Mouse (Mus musculus) naive thymus-derived CD4-positive, alpha-beta T cell, adult 2 months (primary cell): ENCODE measurements around the gene Zfr2.
"Not testable (repeated sequence)": the region's sequence is repeated elsewhere in the genome, so short reads cannot be mapped to it uniquely, and the experiment has no call there.

Source experiments
- DNase-seq: peaks from one replicate; pipeline ENCODE4 v3.0.0-alpha.2; 2011; ENCODE audit warnings: low read depth

Zfr2 gene

DNA sequence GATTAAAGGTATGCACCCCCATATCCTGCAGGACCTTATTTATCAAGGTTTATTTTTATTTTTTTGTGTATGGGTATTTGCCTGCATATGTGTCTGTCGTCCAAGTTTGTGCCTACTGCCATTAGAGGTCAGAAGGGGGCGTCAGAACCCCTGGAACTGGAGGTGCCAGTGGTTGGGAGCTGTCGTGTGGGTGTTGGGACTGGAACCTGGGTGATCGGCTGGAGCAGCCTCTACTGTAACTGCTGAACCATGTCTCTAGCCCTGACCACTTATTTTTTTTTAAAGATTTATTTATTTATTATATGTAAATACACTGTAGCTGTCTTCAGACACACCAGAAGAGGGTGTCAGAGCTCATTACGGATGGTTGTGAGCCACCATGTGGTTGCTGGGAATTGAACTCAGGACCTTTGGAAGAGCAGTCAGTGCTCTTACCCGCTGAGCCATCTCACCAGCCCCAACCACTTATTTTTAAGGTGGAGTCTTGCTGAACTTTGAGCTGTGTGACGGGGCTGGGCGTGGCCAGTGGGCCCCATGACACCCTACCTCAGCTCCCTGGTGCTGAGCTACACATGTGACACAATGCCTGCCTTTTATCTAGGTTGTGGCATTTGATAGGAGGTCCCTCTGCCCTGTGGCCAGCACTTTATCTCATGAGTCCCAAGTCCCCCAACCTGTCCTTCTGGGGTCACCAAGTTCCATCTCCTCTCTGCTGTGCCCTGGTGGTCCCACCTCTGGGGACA is 29.8 kb upstream of the Zfr2 start:
- no peak for DNase-seq

DNA sequence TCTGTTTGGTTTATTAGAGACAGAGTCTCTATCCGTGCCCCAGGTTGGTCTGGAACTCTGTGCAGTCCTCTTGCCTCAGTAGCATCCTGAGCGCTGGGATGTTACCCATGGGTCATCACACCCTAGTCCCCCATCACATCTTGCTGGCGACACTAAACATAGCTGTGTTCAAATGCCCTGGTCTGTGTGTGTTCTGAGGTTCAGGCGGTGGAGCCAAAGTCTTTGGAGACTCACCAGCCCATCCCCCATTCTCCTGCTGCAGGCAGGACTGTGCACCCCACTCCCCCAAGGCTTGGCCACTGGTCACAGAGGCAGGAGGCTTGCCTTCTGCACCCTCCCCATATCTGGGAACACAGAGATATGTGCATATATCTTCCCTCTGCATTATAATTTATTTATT is 28.8 kb upstream of the Zfr2 start:
- DNase-seq = no peak

- DNase-seq = no peak
Measured at GRCm38 (mm10) chr10:81210154-81210553, 22.8 kb upstream of the Zfr2 start.

DNA sequence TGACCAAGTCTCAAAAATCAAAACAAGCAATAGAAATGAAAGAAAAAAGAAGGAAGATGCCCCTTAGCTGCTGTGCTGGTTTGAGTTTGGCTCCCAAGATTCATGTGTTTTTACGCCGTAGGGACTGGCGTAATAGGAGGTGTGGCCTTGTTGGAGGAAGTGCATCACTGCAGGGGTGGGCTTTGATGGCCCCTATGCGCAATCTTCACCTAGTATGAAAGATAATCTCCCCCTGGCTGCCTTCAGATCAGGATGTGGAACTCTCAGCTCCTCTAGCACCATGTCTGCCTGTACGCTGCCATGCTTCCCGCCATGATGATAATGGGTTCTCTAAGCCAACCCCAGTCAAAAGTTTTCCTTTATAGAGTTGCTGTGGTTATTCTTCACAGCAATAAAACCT is 16.7 kb upstream of the Zfr2 start:
- DNase-seq = no peak

DNA sequence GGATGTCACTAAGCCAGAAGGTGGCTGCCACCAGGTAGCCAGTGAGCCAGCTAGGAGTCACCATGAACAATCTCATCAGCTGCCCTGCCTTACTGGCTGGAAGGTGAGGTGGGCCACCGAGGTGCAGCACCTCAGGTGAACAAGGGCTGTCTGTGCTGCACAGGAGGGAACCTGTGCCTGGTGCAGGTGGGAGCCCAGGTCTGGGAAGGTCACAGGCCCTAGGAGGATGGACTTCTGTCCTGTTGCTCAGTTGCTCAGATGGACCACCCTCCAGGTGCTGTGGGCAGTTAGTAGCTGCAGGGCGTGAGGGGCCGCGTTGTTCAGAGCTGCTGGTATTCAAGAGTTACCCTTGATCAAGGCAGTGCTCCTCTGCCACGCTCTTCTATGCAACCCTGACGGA is 16.1 kb upstream of the Zfr2 start:
- no peak for DNase-seq

- peak; percentile 70 for DNase-seq
Measured at GRCm38 (mm10) chr10:81217267-81217666, 15.7 kb upstream of the Zfr2 start.

- DNase-seq = peak; percentile 87
Measured at GRCm38 (mm10) chr10:81217964-81218363, 15.0 kb upstream of the Zfr2 start.

DNA sequence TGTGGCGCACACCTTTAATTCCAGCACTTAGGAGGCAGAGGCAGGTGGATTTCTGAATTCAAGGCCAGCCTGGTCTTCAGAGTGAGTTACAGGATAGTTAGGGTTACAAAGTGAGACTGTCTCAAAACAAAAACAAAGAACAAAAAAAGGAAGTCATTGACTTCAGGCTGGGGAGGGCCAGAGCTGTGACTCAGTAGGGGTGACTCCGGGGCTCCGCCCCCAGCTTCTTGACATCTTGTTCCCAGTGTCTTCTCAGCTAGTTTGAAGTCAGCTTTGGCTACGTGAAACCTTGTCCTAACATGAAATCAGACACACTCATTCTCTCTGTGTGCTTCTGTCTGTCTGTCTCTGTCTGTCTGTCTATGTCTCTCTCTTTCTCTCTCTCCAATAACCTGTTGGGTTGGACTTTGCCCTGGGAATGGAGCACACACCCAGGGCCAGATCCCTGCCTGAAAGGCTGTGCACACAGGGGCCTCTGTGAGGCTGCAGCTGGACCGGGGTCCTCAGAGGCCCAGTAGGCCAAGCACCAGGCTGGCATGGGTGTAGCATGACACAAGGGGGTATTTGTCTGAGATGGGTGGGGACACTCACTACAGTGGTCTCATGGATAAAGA is 11.4 kb upstream of the Zfr2 start:
- no peak for DNase-seq

DNA sequence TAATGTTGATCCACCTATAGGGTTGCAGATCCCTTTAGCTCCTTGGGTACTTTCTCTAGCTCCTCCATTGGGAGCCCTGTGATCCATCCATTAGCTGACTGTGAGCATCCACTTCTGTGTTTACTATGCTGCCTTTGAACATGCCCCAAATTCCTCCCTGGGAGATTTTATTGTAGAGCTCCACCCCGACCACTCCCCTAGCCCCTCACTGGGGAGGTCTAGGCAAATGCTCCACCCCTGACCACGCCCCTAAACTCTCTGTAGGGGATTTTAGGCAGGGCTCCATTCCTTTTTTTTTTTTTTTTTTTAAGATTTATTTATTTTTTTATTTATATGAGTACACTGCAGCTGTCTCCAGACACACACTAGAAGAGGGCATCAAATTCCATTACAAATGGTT is 9.2 kb upstream of the Zfr2 start:
- not testable (repeated sequence) for DNase-seq

DNA sequence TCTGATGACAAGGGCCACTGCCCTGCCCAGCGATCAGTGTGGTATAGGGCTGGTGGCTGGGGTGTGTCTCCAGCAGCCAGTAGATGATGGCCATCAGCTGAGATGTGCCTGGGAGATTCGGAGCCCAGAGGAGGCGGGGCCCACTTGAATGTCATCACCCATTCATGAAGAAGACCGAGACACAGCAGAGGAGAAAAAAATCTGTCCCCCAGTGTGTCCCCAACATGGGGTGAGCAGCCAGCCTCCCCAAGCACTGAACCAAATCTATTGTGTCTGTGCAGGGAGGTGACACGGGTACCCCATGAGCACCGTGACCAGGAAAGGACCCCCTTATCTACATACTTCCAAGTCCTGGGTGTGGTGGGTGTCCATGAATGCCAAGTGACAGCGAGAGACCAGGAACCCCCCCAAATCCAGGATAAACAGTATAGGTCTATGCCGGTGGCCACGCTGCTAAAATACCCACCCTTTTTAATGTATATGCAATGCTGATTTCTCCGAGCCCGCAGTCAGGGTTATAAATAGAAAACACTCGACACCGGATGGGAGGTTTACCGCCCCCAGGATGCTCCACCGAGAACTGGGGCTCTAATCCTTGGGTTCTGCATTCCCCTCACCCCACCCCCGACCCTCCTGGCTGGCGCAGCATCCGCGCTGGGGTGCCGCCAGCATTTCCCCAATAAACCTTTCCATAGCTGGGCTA is 3.1 kb upstream of the Zfr2 start:
- peak; percentile 56 for DNase-seq

- peak; percentile 56 for DNase-seq
Measured at GRCm38 (mm10) chr10:81230438-81231332, 2.3 kb upstream of the Zfr2 start, which contains the start of gene Atcay. Gene Atcay (minus strand): TSS chr10:81230833.

GRCm38 (mm10) chr10:81231436-81231835 is 1.5 kb upstream of the Zfr2 start:
- DNase-seq = no peak

DNA sequence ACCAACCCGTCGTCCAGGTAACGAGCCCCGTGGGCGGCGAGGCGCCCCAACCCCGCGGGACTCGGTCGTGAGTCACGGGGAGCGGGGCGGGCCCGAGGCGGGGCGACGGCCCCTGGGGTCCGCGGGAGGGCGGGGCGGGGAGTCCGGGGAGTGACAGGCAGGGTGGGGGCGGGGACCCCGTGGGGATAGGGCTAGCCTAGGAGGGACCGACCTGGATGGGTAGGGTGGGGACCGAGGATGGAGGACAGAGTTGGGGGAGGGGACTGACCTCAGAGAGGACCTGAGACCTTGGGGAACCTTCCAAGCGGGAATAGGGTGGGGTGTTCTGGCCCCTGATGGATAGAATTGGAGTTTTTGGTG is 251 bp downstream of the Zfr2 start:
- DNase-seq = no peak

GRCm38 (mm10) chr10:81234206-81234605 is 1.3 kb downstream of the Zfr2 start:
- DNase-seq = no peak

DNA sequence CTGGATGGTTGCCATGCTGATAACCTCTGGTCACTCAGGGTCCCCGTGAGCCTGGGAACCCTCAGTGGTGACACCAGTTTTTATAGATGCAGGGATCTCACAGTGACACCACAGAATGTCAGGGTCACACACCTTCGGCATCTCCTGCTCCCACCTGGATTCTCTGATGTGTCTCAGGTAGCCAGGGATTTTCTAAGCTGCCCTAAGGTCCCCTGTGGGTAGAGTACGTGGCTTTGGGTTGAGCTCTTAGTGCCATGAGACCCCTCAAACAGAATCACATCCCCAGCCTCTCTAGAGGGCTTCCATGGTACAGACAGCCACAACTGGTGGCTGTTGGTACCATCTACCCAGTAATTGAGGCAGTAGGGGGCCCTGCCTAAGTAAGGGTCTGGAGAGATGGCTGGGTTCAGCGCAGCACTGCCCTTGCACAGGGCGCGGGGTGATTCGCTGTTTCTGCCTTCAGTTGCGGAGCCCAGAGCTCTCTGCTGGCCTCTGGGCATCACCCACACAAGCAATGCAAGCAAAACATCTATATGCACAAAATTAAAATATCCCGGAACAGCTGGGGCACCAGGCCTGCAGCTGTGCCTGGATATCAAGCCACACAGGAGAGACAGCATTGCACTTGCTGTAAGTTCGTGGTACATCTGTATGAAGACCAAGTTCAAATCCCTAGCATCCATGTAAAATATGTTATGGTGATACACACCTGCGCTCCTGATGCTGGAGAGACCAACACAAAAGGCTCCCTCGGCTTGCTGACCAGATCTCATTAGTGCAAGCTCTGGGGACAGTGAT is 3.7 kb downstream of the Zfr2 start:
- no peak for DNase-seq

DNA sequence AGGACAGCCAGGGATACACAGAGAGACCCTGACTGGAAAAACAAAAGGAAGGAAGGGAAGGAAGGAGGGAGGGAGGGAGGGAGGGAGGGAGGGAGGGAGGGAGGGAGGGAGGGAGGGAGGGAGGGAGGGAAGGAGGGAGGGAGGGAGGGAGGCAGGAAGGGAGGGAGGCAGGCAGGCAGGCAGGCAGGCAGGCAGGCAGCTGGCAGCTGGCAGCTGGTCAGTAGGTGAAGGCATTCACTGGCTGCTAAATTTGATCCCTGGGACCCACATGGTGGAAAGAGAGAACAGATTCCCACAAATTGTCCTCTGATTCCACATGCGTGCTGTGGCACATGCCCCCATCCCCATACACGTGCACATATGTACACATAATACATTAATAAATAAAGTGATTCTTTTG is 5.7 kb downstream of the Zfr2 start:
- DNase-seq = no peak

GRCm38 (mm10) chr10:81240876-81241275 is 7.9 kb downstream of the Zfr2 start:
- DNase-seq = peak; percentile 83

- no peak for DNase-seq
Measured at GRCm38 (mm10) chr10:81242021-81242420, 9.1 kb downstream of the Zfr2 start.

DNA sequence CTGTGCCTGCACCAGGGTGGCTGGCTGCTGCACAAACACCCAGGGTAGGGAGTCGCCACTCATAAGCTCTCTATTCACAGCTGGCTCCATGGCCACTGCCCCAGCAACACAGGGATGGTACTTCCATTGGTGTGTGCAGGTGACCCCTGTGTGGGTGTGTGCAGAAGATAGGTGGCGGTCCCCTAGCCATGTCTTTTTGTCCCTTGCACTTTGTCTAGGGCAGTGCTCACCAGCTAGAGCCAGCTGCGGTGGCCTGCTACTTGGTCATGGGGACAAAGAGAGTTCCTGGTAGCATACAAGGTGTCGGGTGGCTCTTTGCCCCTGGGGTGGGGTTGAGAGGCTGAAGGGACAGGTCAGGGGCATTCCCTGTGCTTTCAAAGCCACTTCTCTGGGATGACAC is 11.2 kb downstream of the Zfr2 start:
- DNase-seq = no peak

GRCm38 (mm10) chr10:81244595-81244994 is 11.6 kb downstream of the Zfr2 start:
- DNase-seq = peak; percentile 86

- DNase-seq = peak; percentile 27
Measured at GRCm38 (mm10) chr10:81245166-81245565, 12.2 kb downstream of the Zfr2 start.
